Mouse (Mus musculus) brown adipose tissue, adult 24 weeks (tissue): ENCODE data around the gene Dll4. TPM values are rescaled to one million over a fixed set of nuclear protein-coding genes. Genes with fewer than 3 reads are reported as not detected.

ENCODE experiments used
- H3K27ac ChIP-seq: fragments of 200-500 bp; replicated peaks from 2 replicates; pipeline ENCODE4 v1.5.1; 2012; ENCODE audit warnings: low read depth, mild to moderate bottlenecking, low read length
- H3K4me1 ChIP-seq: fragments of 200-500 bp; 2 replicates; pipeline ENCODE4 v1.6.1; 2012; ENCODE audit warnings: low read length, mixed read lengths; ENCODE audit not compliant: control insufficient read depth, insufficient read depth, insufficient read length
- H3K4me3 ChIP-seq: fragments of 200-500 bp; 2 replicates; pipeline ENCODE4 v1.5.1; 2012; ENCODE audit warnings: low read depth, mild to moderate bottlenecking, low read length, moderate library complexity; ENCODE audit not compliant: insufficient read depth
- polyA plus RNA-seq: library from polyadenylated mRNA; stranded (reverse); fragments of >200 nt; gene quantifications from 2 replicates; pipeline ENCODE4 v1.2.4, GENCODE M21; 2012; ENCODE audit not compliant: missing spikeins, insufficient read depth, insufficient read length

Gene Dll4
- polyA plus RNA-seq, 1 experiment: 3.2 TPM

GRCm38 (mm10) chr2:119336002-119336401, 10.4 kb downstream of the Dll4 start:
- Histone ChIP-seq H3K27ac (peak overlapping the region; percentile 80), H3K4me3 (peak overlapping the region; percentile 25), H3K4me1 (0 out of 2 replicates have a peak, but pooled peaks cover 6% of the 10 kb centered on the region)

DNA sequence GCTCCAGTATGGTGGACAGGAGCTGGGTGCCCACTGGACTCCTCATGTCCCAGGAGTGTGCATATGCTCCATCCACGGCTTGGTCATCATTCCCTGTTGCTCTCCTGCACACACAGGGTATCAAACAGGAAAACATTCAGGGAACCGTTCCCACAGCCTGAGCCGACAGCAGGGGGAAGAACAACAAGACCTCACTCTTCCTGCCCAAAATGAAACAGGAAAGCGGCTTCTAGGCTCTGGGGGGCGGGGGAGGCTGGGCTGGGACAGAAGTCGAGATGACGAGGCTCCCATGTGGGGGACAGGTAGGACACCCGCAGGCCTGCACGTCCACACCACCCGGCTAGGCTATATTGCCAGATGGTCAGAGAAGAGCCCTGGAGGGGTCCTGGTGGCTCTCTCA, 10.9 kb downstream of the Dll4 start:
- Histone ChIP-seq H3K27ac (peak overlapping the region; percentile 90), H3K4me3 (peak overlapping the region; percentile 25), H3K4me1 (0 out of 2 replicates have a peak, but pooled peaks cover 6% of the 10 kb centered on the region)

- Histone ChIP-seq H3K4me1 (0 out of 2 replicates have a peak, but pooled peaks cover 4% of the 10 kb centered on the region), H3K27ac (peak overlapping the region; percentile 90), H3K4me3 (peak overlapping the region; percentile 52)
These were observed 12.1 kb downstream of the Dll4 start for GRCm38 (mm10) chr2:119337425-119338265.

DNA sequence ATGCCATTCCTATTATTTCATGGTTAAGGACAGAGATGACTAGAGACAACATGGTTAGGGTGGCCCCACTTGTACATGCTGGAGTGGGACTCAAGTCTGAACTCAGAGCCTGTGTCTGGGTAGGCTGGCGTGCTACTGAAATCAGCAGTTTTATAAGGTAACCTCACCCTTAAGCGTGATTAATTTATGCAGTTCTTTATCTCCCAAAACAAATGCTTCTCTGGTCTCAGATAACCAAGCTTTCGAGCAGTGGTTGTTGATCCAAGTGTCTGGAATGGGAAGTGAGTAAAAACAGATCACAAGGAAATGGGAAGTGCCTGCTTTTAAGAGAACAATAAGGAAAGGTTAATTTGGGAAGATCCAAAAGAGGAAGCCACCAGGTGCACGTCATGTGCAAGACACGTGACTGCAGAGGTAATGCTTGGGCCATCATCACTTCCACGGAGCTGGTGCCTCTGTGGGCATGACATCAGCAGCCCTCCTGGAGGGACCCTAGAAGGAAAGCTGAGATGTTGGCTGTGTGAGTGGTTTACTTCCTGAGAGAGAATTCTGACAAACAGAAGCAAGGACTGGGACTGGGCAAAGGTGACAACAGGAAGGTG, 19.1 kb downstream of the Dll4 start:
- H3K27ac ChIP-seq: peak overlapping the region; percentile 71
- peaks cover 3% of the 10 kb centered on the region; the same call in 1 of the 2 replicates for H3K4me1 ChIP-seq
- no peak overlapping the region for H3K4me3 ChIP-seq

DNA sequence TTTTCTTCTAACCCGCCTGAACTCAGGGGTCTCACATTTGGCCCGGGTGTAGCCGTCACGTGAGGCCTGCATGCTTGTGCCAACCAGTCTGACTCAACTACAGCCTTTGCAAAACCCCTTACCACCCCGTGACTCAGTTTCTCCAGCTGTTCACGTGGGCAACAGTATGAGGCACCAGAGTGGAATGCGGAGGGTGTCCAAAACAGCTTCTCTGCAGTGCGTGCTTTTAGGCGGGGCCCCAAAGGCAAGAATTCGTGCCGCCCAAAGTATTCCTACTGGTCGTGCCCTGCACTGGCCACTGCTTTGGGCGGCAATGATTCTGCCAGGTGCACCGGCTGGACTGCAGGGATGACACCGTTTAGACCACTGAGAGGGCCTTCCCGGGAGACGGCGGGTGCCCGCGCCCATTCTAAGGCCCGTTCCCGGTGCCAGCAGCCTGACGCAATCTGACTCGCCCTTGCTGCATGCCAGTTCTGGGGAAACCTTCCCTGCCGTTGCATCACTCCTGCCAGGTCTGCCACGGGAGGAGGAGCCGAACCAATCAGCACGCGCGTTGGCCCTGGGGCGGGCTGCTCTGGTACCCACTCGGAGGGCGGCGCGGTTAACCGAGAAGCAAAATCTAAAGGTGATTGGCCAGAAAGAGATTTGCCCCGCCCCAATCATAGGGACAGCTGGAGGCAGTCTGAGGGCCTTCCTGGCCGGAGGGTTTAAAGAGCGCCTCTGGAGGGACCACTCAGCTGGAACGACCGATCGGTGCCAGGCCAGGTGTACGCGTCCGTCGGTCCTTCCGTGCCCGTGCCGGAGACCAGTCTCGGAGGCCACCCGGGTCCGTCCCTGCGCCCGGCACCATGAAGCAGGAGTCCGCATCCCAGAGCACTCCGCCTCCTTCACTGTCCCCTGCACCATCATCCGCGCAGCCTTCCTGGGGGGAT, 25.2 kb downstream of the Dll4 start, which contains the start of gene Chac1:
Gene Chac1, plus strand, starts transcription at position 675 of the 932 bp plus-strand sequence.
- Histone ChIP-seq H3K27ac (no peak within 1 kb of the TSS), H3K4me1 (peaks cover 14% of the 10 kb centered on the region)

DNA sequence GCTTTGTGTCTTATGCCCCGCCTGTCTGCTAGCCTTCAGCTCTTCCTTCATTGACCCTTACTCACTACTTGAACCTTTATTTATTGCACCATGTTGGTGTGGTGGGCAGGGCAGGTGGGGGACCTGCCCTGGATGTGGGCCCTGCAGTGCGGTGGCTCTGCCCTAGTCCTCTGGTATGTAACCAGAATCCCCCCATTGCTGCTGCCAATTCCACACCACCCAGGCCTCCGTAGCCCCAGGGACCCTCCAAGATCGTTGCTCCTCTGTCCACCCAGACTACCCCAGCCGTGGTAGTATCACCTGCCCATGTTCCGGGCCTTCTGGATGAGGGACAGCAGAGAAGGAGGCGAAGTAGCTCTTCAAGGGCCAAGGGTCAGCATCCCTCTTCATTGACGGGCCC, 28.1 kb downstream of the Dll4 start:
- H3K4me3 ChIP-seq: no peak overlapping the region
- H3K4me1 ChIP-seq: peaks cover 14% of the 10 kb centered on the region
- no peak overlapping the region for H3K27ac ChIP-seq

More for the DNA sequence above, 25.2 kb downstream of the Dll4 start, which contains the start of gene Chac1:
- H3K4me3 ChIP-seq: peak within 1 kb of the TSS; percentile 58

- Histone ChIP-seq H3K4me1 (peaks cover 14% of the 10 kb centered on the region), H3K27ac (no peak overlapping the region), H3K4me3 (no peak overlapping the region)
These were observed 29.5 kb downstream of the Dll4 start for GRCm38 (mm10) chr2:119355089-119355488.

- Histone ChIP-seq H3K4me3 (no peak overlapping the region), H3K27ac (no peak overlapping the region), H3K4me1 (peaks cover 11% of the 10 kb centered on the region)
These were observed 30.1 kb downstream of the Dll4 start for GRCm38 (mm10) chr2:119355651-119356050.

DNA sequence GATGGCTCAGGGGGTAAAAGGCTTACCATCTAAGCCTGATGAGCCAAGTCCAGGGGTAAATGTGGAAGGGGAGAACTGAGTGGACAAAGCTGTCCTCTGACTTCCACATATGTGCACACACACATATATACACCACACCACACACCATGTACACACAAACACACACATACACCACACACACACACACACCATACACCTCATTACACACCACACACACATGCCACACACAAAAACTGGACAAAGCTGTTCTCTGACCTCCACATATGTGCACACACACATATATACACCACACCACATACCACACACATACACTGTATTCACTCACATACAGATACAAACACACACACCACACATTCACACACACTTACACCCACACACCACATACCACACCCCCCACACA, 30.7 kb downstream of the Dll4 start:
- H3K4me3 ChIP-seq: no peak overlapping the region
- H3K4me1 ChIP-seq: peaks cover 7% of the 10 kb centered on the region
- no peak overlapping the region for H3K27ac ChIP-seq

GRCm38 (mm10) chr2:119356805-119357204, 31.2 kb downstream of the Dll4 start:
- Histone ChIP-seq H3K4me3 (no peak overlapping the region), H3K27ac (no peak overlapping the region), H3K4me1 (peaks cover 5% of the 10 kb centered on the region)

DNA sequence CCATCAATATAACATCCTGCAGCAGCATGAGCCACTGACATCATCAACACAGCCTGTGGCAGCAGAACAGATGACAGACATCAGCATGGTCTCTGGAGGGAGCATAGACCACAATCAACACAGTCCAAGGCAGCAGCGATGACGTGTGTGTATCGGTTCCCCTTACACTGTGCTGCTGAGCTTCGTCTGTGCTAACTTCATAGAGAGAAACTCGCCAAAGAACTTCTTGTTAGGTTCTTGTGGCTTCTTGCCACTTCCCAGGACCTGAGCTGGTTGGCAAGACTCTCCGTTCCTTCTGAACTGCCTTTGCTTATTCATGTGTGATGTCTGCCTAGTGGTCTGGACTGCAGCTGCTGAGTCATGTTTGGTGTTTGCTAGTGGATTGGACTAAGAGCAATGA, 32.7 kb downstream of the Dll4 start:
- H3K4me3 ChIP-seq: no peak overlapping the region
- peaks cover 5% of the 10 kb centered on the region for H3K4me1 ChIP-seq
- H3K27ac ChIP-seq: no peak overlapping the region

- Histone ChIP-seq H3K4me1 (peaks cover 1% of the 10 kb centered on the region), H3K27ac (no peak overlapping the region), H3K4me3 (no peak overlapping the region)
These were observed 34.2 kb downstream of the Dll4 start for GRCm38 (mm10) chr2:119359721-119360291.

- H3K4me1 ChIP-seq: no peaks in the 10 kb centered on the region
- H3K27ac ChIP-seq: no peak overlapping the region
- H3K4me3 ChIP-seq: no peak overlapping the region
These were observed 39.4 kb downstream of the Dll4 start for GRCm38 (mm10) chr2:119364969-119365368.

DNA sequence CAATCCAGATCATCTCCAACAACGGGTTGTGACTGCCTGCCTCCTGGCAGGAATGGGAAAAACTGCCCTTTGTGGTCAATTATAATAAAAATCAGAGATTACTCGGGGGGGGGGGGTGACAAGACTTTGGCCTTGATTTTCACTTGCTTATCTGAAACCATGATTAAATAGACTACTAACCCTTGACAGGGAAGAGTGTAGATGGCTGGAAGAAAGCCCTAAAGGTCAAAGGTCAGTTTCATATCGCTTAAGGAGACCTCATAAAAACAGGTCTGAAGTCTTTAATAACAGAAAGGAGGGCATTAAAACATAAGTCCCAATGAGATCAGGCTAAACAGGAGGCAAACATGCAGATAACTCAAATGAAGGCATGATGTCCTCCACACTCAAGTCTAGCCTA, 41.8 kb downstream of the Dll4 start:
- Histone ChIP-seq H3K27ac (no peak overlapping the region), H3K4me3 (no peak overlapping the region), H3K4me1 (no peaks in the 10 kb centered on the region)
